ENCODE assay signal across 8 mouse cellular contexts in genomic region chr10:13323806-13324411, GRCm38 (mm10).
DNase-seq lines count a peak whose midpoint lies in the region; ATAC-seq and TF ChIP-seq lines count a peak whose summit lies in the region.

No protein-coding gene starts in this region.

- H3K27ac ChIP-seq in cerebellum, adult 2 months (ENCODE audit: insufficient read depth, low read length), result no peak overlapping the region
- H3K27ac ChIP-seq in forebrain, postnatal 0 days (ENCODE audit: low read depth, low read length), result peak overlapping the region; percentile 45; the same call in 1 of the 2 replicates
- peak overlapping the region; percentile 77 for H3K27ac ChIP-seq in layer of hippocampus, adult 2 months
- H3K27ac ChIP-seq in lung, embryonic 15.5 days, result peak overlapping the region; percentile 99

- H3K4me1 ChIP-seq in cerebellum, adult 2 months (ENCODE audit: control insufficient read depth, insufficient read depth, low read length), result no peaks in the 10 kb centered on the region
- H3K4me1 ChIP-seq in forebrain, postnatal 0 days (ENCODE audit: insufficient read depth), result peaks cover 3% of the 10 kb centered on the region; the same call in 1 of the 2 replicates
- peaks cover 52% of the 10 kb centered on the region for H3K4me1 ChIP-seq in lung, embryonic 15.5 days

- H3K27me3 ChIP-seq in cerebellum, adult 2 months (ENCODE audit: control insufficient read depth, insufficient read depth, low read length), result no peaks in the 10 kb centered on the region
- no peaks in the 10 kb centered on the region for H3K27me3 ChIP-seq in forebrain, postnatal 0 days (ENCODE audit: insufficient read depth, low read length)
- H3K27me3 ChIP-seq in lung, embryonic 15.5 days, result no peaks in the 10 kb centered on the region

- peak; percentile 81 for ATAC-seq in forebrain, postnatal 0 days
- peak; percentile 70 for ATAC-seq in lung, embryonic 15.5 days (ENCODE audit: borderline replicate concordance, extremely low read depth, low FRiP score, low TSS enrichment)

- under 1% methylated on average over 54 of the region's 62 CpGs for WGBS in cerebellum, adult 2 months
- WGBS in forebrain, postnatal 0 days, result under 1% methylated on average over 50 of the region's 62 CpGs
- under 1% methylated on average over 51 of the region's 62 CpGs for WGBS in lung, embryonic 15.5 days

- H3K9me3 ChIP-seq in forebrain, postnatal 0 days (ENCODE audit: low read length), result no peaks in the 10 kb centered on the region
- H3K9me3 ChIP-seq in lung, embryonic 15.5 days, result no peaks in the 10 kb centered on the region

- TF ChIP-seq POLR2A in cerebellum, adult 2 months (IDR thresholded peaks at IDR 0.05; ENCODE audit: borderline replicate concordance, insufficient read depth, low read length), result no peak

- no peak for TF ChIP-seq CTCF in cerebellum, adult 2 months (IDR thresholded peaks at IDR 0.05; ENCODE audit: borderline replicate concordance, insufficient read depth, low read depth, low read length)
- TF ChIP-seq CTCF in forebrain, postnatal 0 days (IDR thresholded peaks at IDR 0.05; ENCODE audit: low read depth), result no peak
- TF ChIP-seq CTCF in layer of hippocampus, adult 2 months (conservative IDR thresholded peaks at IDR 0.05), result no peak

- peak overlapping the region; percentile 95 for H3K4me2 ChIP-seq in forebrain, postnatal 0 days (ENCODE audit: low read depth)
- H3K4me2 ChIP-seq in lung, embryonic 15.5 days, result peak overlapping the region; percentile 80

- DNase-seq in R1 (ENCODE audit: low read depth, low spot score), result peak; percentile 66
- peak; percentile 47 to 50 for DNase-seq in cerebellum, adult 2 months
- peak; percentile 56 for DNase-seq in forebrain, postnatal 0 days
- peak; percentile 75 to 80 for DNase-seq in heart, postnatal 36 days
- peak in 1 of 2 experiments; percentile 22 for DNase-seq in layer of hippocampus, adult 2 months (ENCODE audit: low spot score in 2 of 2)
- DNase-seq in ovary, postnatal 10 days (ENCODE audit: low spot score), result peak; percentile 58
- DNase-seq in urinary bladder, postnatal 4 days (ENCODE audit: low spot score in 2 of 2), result peak; percentile 67 to 76

- H3K9ac ChIP-seq in forebrain, postnatal 0 days, result peak overlapping the region; percentile 61
- peak overlapping the region; percentile 84 for H3K9ac ChIP-seq in lung, embryonic 15.5 days

- H3K36me3 ChIP-seq in forebrain, postnatal 0 days (ENCODE audit: insufficient read depth), result no peaks in the 10 kb centered on the region
- no peaks in the 10 kb centered on the region for H3K36me3 ChIP-seq in lung, embryonic 15.5 days

- intact Hi-C loops in heart, postnatal 36 days (cut with DNase I), result loop anchor here (2.0 to 10.0 kb wide), 4 partner anchors 23 to 309 kb away; no protein-coding TSS in a partner anchor

- peak overlapping the region; percentile 66 for H3K4me3 ChIP-seq in cerebellum, adult 2 months (replicated peaks; ENCODE audit: insufficient read depth, low read depth, low read length)
- peak overlapping the region; percentile 62 for H3K4me3 ChIP-seq in forebrain, postnatal 0 days (ENCODE audit: low read depth, low read length)
- H3K4me3 ChIP-seq in layer of hippocampus, adult 2 months, result peak overlapping the region; percentile 75
- peak overlapping the region; percentile 70 for H3K4me3 ChIP-seq in lung, embryonic 15.5 days
